8 mouse cellular contexts compared by ENCODE assay signal in genomic region chr2:31381292-31381846, GRCm38 (mm10).
DNase-seq lines count a peak whose midpoint lies in the region; ATAC-seq and TF ChIP-seq lines count a peak whose summit lies in the region.

No protein-coding gene starts in this region.

- no peaks in the 10 kb centered on the region for H3K4me1 ChIP-seq in ES-E14 (ENCODE audit: control insufficient read depth in 2 of 2, insufficient read depth in 2 of 2, low read length in 2 of 2, poor library complexity in 1 of 2)
- H3K4me1 ChIP-seq in kidney, embryonic 15.5 days = no peaks in the 10 kb centered on the region
- no peaks in the 10 kb centered on the region for H3K4me1 ChIP-seq in liver, embryonic 15.5 days (replicated peaks)
- H3K4me1 ChIP-seq in neural tube, embryonic 14.5 days (ENCODE audit: control insufficient read depth, insufficient read depth, low read length) = no peaks in the 10 kb centered on the region

- no peaks in the 10 kb centered on the region for H3K36me3 ChIP-seq in ES-E14 (ENCODE audit: control insufficient read depth, insufficient read depth, low read length, poor library complexity, severe bottlenecking)
- H3K36me3 ChIP-seq in kidney, embryonic 15.5 days = no peaks in the 10 kb centered on the region
- no peaks in the 10 kb centered on the region for H3K36me3 ChIP-seq in liver, embryonic 15.5 days (replicated peaks)
- H3K36me3 ChIP-seq in neural tube, embryonic 14.5 days (ENCODE audit: control insufficient read depth, insufficient read depth, low read length) = no peaks in the 10 kb centered on the region

- no peak overlapping the region for H3K9ac ChIP-seq in ES-E14 (ENCODE audit: insufficient read depth, low read depth, low read length, poor library complexity, severe bottlenecking)
- no peak overlapping the region for H3K9ac ChIP-seq in kidney, embryonic 15.5 days
- no peak overlapping the region for H3K9ac ChIP-seq in liver, embryonic 15.5 days
- no peak overlapping the region for H3K9ac ChIP-seq in neural tube, embryonic 14.5 days (replicated peaks; ENCODE audit: low read depth, low read length)

- H3K27me3 ChIP-seq in kidney, embryonic 15.5 days = no peaks in the 10 kb centered on the region
- no peaks in the 10 kb centered on the region for H3K27me3 ChIP-seq in liver, embryonic 15.5 days
- no peaks in the 10 kb centered on the region for H3K27me3 ChIP-seq in neural tube, embryonic 14.5 days (ENCODE audit: control insufficient read depth, insufficient read depth, low read length)

- no peaks in the 10 kb centered on the region for H3K9me3 ChIP-seq in ES-E14 (ENCODE audit: control insufficient read depth, insufficient read depth, low read depth, low read length)
- no peaks in the 10 kb centered on the region for H3K9me3 ChIP-seq in kidney, embryonic 15.5 days (replicated peaks)
- no peaks in the 10 kb centered on the region for H3K9me3 ChIP-seq in liver, embryonic 15.5 days (replicated peaks)
- H3K9me3 ChIP-seq in neural tube, embryonic 14.5 days (ENCODE audit: control insufficient read depth, low read length) = no peaks in the 10 kb centered on the region

- WGBS in kidney, embryonic 15.5 days = 53% methylated on average over 4 of the region's 4 CpGs
- 53% methylated on average over 4 of the region's 4 CpGs for WGBS in liver, embryonic 15.5 days (ENCODE audit: insufficient replicate concordance)
- WGBS in neural tube, embryonic 14.5 days = 62% methylated on average over 4 of the region's 4 CpGs

- H3K4me2 ChIP-seq in kidney, embryonic 15.5 days = no peak overlapping the region
- no peak overlapping the region for H3K4me2 ChIP-seq in liver, embryonic 15.5 days
- no peak overlapping the region for H3K4me2 ChIP-seq in neural tube, embryonic 14.5 days (ENCODE audit: low read depth, low read length)

- H3K4me3 ChIP-seq in ES-E14 (ENCODE audit: insufficient read depth in 1 of 2, low read depth in 1 of 2, low read length in 2 of 2, poor library complexity in 1 of 2, severe bottlenecking in 1 of 2) = no peak overlapping the region
- H3K4me3 ChIP-seq in kidney, embryonic 15.5 days (replicated peaks) = no peak overlapping the region
- H3K4me3 ChIP-seq in liver, embryonic 15.5 days (replicated peaks) = no peak overlapping the region
- H3K4me3 ChIP-seq in neural tube, embryonic 14.5 days (ENCODE audit: low read depth, low read length) = no peak overlapping the region

- peak; percentile 64; the same call in 1 of the 2 replicates for ATAC-seq in frontal cortex, adult (ENCODE audit: low TSS enrichment)
- 0 out of 2 replicates have a peak, but pooled peaks have one; percentile 29 for ATAC-seq in kidney, embryonic 15.5 days (replicated peaks; ENCODE audit: low FRiP score)
- 0 out of 2 replicates have a peak, but pooled peaks have one; percentile 28 for ATAC-seq in liver, embryonic 15.5 days (ENCODE audit: insufficient read depth)
- peak; percentile 54 for ATAC-seq in neural tube, embryonic 14.5 days (ENCODE audit: low read depth)

- in situ Hi-C loops in ES-E14 (cut with MboI; ENCODE audit: low sequenced_read_pairs in 2 of 2, unreplicated experiment in 2 of 2) = loop anchor here in 1 of 2 experiments (10.0 kb wide), 1 partner anchor 187 kb away; no protein-coding TSS in a partner anchor

- DNase-seq in 3T3-L1 (ENCODE audit: low read depth, low spot score) (peak; percentile 78), ES-E14 (ENCODE audit: low read depth, low spot score) (peak; percentile 60)
- peak; percentile 78 for DNase-seq in cerebellum, adult 18-20 months
- DNase-seq in thymus, postnatal 25 days = peak; percentile 49

- no peak overlapping the region for H3K27ac ChIP-seq in ES-E14 (ENCODE audit: insufficient read depth, low read depth, low read length, poor library complexity, severe bottlenecking)
- H3K27ac ChIP-seq in kidney, embryonic 15.5 days = no peak overlapping the region
- H3K27ac ChIP-seq in liver, embryonic 15.5 days (replicated peaks) = no peak overlapping the region
- no peak overlapping the region for H3K27ac ChIP-seq in neural tube, embryonic 14.5 days (ENCODE audit: low read depth, low read length)

TF ChIP-seq in ES-E14, 5 proteins besides CTCF, POLR2A, EP300 and RAD21:
- 0 out of 2 replicates have a peak, but pooled peaks have one; percentile 25 for TF ChIP-seq ZC3H11A (IDR thresholded peaks at IDR 0.05; ENCODE audit: borderline replicate concordance, low read depth, low read length)
- TF ChIP-seq CHD2 (IDR thresholded peaks at IDR 0.05; ENCODE audit: low read depth, low read length) = no peak
